Mouse (Mus musculus) limb, embryonic 15.5 days (tissue): ENCODE results near the gene Gnas. TPM values are rescaled to one million over a fixed set of nuclear protein-coding genes. Genes with fewer than 3 reads are reported as not detected.

Source experiments
- microRNA counts: library from miRNA; unstranded; fragments of <30 nt; microRNA quantifications from one replicate; lab custom pipeline; 2016
- microRNA-seq: library from miRNA; unstranded; fragments of <30 nt; microRNA quantifications from one replicate; pipeline ENCODE4, GENCODE M21; 2016
- polyA plus RNA-seq: library from polyadenylated mRNA; unstranded; fragments of >200 nt; fragmentation: Nextera tagmentation; extraction: Ambion mirVana; gene quantifications from 2 replicates; pipeline ENCODE4 v1.2.1, GENCODE M21; 2015

Gene Gnas
- polyA plus RNA-seq, 1 experiment from 2014 or later = 2,166 TPM

MicroRNA genes within 50 kb of the gene (microRNA counts, 519-probe panel; counts per million panel counts)
- microRNA mmu-miR-296-3p (lab: Ali Mortazavi, UCI) (not detected), microRNA mmu-miR-296-5p (lab: Ali Mortazavi, UCI) (3,305 counts per million, percentile 78 among the panel's probes with 10 or more counts), microRNA mmu-miR-298 (lab: Ali Mortazavi, UCI) (2,082 counts per million, percentile 38 among the panel's probes with 10 or more counts)

Small RNA genes within 50 kb of the gene (microRNA-seq; reads per million reads assigned to microRNA genes)
- gene Gm27591 (not detected), gene Mir296 (3,649 reads per million, percentile 86 among the genes with 10 or more reads in this experiment), gene Mir298 (2,256 reads per million, percentile 82 among the genes with 10 or more reads in this experiment)

Other genes with a start within 250 kb of the Gnas start
- gene Stx16, start 208.0 kb upstream of the Gnas start, polyA plus RNA-seq = 12.5 and 12.6 TPM in 2 replicates
- gene Npepl1, start 174.0 kb upstream of the Gnas start, polyA plus RNA-seq = 69.9 and 86.1 TPM in 2 replicates
- 28.5 and 42.0 TPM in 2 replicates for gene Gm20721, start 62.4 kb downstream of the Gnas start, polyA plus RNA-seq
- 94.3 and 107 TPM in 2 replicates for gene Nelfcd, start 131.5 kb downstream of the Gnas start, polyA plus RNA-seq
- 226 and 260 TPM in 2 replicates for gene Ctsz, start 154.7 kb downstream of the Gnas start, polyA plus RNA-seq
- 0.92 and 2.4 TPM in 2 replicates for gene Tubb1, start 166.4 kb downstream of the Gnas start, polyA plus RNA-seq
- gene Atp5e, start 179.8 kb downstream of the Gnas start, polyA plus RNA-seq = 611 and 723 TPM in 2 replicates
- gene Prelid3b, start 188.8 kb downstream of the Gnas start, polyA plus RNA-seq = 113 and 135 TPM in 2 replicates